Mouse (Mus musculus) cerebellum, adult (tissue): ENCODE measurements around the gene Hsd17b3.

Source experiments
- ATAC-seq: cut with Nextera tagmentation; 2 replicates; pipeline ENCODE4 v1.9.2; 2017; ENCODE audit warnings: mild to moderate bottlenecking, moderate library complexity, mixed read lengths; ENCODE audit not compliant: insufficient number of reproducible peaks, low FRiP score, low TSS enrichment

Gene Hsd17b3

DNA sequence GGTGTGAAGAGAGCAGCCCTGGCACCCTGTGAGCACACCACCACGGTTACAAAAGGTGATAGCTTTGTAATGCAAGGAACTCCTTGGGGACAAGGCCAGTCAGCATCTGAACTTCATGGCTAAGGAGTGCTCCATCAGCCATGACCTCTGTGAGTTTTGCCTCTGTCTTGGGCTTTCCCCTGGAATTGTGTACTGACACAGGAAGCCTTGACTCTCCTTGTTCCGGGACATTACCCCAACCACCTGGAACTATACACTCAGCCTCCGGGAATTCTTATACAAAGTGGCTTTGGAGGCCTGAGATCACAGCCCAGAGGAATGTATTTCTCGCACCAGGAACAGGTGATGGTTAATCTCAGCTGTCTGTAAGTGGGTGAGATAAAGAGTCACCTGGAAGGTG is 64.2 kb downstream of the Hsd17b3 start:
- no peak for ATAC-seq

DNA sequence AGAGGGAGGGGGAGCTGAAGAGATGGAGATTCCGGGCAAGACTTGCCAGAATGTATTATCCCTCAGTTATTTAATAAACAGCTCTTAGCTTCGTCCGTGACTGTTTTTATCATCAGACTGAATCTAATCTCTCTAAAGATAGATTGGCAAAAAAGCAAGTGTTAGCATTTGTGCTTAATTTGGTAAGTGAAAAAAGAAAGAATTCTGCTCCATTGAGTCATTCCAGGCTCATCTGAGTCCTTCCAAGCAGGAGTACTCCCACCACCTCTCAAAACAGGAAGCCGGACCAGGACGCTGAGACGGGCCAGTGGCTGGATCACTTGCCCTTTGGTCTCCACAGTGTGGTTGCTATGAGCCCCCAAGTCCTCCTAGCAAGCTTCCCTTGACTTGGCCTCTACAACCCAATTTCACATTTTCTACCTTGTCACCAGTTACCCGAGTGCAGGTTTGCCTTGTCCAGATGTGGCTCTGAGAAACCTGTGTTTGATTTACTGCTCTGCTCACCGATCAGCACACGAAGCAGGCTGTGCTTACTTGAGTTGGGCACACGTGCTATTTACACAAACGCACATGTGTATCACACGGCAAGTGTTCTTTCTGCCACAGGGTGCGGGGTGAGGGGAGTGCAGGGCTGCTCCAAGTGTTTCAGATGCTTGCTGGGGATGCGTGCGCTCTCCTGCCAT is 66.1 kb downstream of the Hsd17b3 start:
- ATAC-seq, result no peak

DNA sequence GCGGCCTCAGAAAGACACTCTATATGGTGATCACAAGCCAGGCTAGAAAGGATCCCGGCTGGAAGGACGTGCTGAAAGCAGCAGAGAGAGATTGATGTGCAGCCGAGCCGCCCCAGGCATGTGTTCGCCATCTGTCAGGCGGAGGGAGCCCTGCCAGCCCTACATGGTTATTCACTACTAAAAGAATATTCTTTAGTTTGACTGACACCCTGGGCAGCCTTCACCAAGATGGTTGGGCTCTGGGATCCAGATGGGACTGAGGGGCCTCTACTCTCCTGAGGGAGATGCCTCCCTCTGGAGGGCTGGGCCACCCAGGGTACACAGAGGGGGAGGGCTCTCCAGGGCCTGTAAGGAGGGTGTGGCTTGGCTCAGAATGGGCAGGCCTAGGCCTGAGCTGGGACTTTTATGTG is 68.1 kb downstream of the Hsd17b3 start:
- ATAC-seq, result peak; percentile 93

GRCm38 (mm10) chr13:64018586-64019141 is 70.4 kb downstream of the Hsd17b3 start:
- ATAC-seq, result no peak

GRCm38 (mm10) chr13:64016048-64016447 is 73.0 kb downstream of the Hsd17b3 start:
- no peak for ATAC-seq

DNA sequence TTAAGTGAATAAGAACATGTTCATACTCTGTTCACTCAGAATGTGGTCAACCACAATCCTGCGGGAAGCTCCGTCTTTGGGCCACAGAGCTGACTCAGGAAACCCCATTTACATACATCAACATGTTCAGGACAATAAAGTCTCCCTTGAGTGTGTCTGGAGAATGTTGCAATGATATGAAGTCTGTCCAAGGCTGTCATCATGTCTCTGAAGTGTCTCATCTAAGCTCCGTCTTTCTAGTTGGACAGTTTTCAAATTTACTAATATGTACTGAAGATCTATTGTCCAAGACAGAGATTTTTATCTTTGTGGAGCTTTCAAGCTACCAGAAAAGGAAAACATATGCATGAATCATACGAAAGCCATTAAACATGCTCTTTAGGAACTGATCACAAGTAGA is 77.9 kb downstream of the Hsd17b3 start:
- no peak for ATAC-seq
